Mouse (Mus musculus): ENCODE data around the gene 5530400C23Rik. TPM values are rescaled to one million over a fixed set of nuclear protein-coding genes. Genes with fewer than 3 reads are reported as not detected.
"Not testable (repeated sequence)": the region's sequence is repeated elsewhere in the genome, so short reads cannot be mapped to it uniquely, and the experiment has no call there.

Gene 5530400C23Rik
- not detected in 2 replicates for polyA plus RNA-seq (2015; fragmentation: Nextera tagmentation; extraction: Ambion mirVana)

DNA sequence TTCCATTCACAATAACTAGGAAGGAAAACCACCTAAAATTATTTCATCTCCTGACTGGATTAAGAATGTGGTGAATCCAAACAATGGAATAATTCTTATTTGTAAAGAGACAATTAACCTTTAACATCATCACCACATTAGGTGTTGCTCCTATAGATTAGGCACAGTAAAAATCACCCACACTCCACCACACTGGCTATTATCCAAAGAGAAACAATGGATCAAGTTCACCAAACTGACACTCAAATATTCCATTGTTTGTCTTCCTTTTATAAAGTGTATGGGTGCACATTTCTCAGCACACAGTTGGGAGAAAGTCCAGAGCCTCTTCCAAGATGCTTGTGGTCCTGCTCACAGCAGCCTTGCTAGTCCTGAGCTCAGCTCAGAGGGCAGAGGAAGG is at the start of gene 5530400C23Rik:
5530400C23Rik (plus strand) TSS at position 301 of the 400 bp plus-strand sequence.
- not testable (repeated sequence) for H3K4me2 ChIP-seq; H3K27ac ChIP-seq; H3K4me1 ChIP-seq (replicated peaks); H3K36me3 ChIP-seq; H3K27me3 ChIP-seq; H3K9ac ChIP-seq; H3K9me3 ChIP-seq (replicated peaks); H3K4me3 ChIP-seq; ATAC-seq (replicated peaks; ENCODE audit: insufficient number of reproducible peaks, insufficient read depth, low FRiP score, low read depth)

DNA sequence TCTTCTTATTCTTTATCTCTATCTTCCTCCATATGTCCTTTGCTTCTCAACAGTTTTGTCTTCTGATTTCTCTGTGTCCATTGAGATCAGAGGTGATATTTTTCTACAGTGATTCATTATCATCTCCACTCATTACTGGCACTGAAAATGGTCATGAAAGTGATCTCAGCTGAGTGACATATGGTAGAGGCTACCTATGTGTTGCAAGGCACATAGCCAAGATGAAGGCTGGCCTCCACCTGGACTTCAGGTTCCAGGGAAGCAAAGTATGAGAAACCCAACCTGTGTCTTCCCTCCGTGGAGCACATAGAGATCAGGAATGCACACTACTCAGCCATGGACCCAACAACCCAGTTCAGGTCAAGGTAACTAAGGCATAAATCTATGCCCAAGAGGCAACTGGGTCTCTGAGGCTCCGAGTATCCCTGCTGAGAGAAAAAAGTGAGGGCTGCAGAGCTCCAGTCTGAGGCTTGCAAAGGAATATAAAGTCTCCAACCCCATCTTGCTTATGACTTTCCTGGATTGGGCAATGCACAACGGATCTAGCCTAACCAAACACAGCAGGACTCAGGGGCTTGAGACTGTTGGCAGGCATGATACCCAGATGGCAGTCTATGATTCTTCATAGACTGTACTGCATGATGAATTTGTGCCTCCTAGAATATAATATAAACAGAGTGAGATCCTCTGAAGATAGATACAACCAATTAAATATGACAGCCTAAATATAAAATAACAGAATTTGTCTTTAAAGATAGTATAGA is 14.1 kb downstream of the 5530400C23Rik start:
- H3K36me3 ChIP-seq = no peaks in the 10 kb centered on the region
- WGBS = 63% methylated on average over 3 of the region's 3 CpGs
- H3K4me3 ChIP-seq = no peak overlapping the region
- no peak for ATAC-seq (replicated peaks; ENCODE audit: insufficient number of reproducible peaks, insufficient read depth, low FRiP score, low read depth)
- no peaks in the 10 kb centered on the region for H3K4me1 ChIP-seq (replicated peaks)
- no peak overlapping the region for H3K9ac ChIP-seq
- H3K9me3 ChIP-seq (replicated peaks) = no peaks in the 10 kb centered on the region
- H3K27ac ChIP-seq = no peak overlapping the region
- H3K4me2 ChIP-seq = no peak overlapping the region
- no peaks in the 10 kb centered on the region for H3K27me3 ChIP-seq

DNA sequence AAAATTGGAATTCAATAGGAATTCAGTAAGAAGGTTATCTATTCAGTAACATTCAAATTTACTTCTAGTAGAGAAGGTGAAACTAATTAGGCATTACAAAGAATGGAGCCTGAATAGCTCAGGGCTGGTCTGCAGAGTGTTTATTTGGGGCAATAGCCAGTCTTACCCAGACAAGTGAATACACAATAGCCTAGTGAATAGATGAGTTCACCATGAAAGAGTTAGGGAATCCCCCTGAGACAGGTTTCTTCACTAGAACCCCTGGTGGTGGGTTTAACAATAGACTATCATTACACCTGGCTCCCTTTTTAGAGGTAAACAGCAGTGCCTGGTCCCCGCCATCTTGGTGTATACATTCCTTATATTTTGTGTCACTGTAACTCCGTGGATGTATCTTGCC is 21.9 kb downstream of the 5530400C23Rik start:
- not testable (repeated sequence) for H3K4me1 ChIP-seq (replicated peaks); ATAC-seq (replicated peaks; ENCODE audit: insufficient number of reproducible peaks, insufficient read depth, low FRiP score, low read depth)
- WGBS = 75% methylated on average over 2 of the region's 2 CpGs

DNA sequence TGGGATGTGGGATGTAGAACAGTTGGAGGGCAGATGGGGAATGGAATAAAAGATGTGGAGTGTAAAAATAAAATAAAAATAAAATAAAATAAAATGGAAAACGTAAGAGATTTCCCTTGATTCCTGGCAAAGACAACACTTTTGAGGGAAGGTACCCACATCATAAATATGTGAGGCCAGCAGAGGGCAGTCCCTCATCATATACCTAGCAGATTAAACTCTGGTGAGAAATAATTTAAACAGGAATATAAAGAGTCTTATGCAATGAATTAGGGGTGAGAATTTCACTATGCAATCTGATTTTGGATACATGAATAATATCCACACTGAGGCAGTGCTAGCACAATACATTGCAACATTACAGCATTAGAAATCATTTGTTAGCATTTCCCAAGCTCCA is 46.5 kb downstream of the 5530400C23Rik start:
- 53% methylated on average over 1 of the region's 1 CpGs for WGBS
- Histone ChIP-seq H3K4me3 (no peak overlapping the region), H3K27ac (no peak overlapping the region), H3K4me1 (replicated peaks) (no peaks in the 10 kb centered on the region), H3K36me3 (no peaks in the 10 kb centered on the region), H3K9ac (no peak overlapping the region), H3K4me2 (no peak overlapping the region), H3K9me3 (replicated peaks) (no peaks in the 10 kb centered on the region; the same call in 1 of the 2 replicates), H3K27me3 (no peaks in the 10 kb centered on the region)
- ATAC-seq (replicated peaks; ENCODE audit: insufficient number of reproducible peaks, insufficient read depth, low FRiP score, low read depth) = no peak

More for the DNA sequence above, 21.9 kb downstream of the 5530400C23Rik start:
- H3K36me3 ChIP-seq; H3K27me3 ChIP-seq; H3K4me2 ChIP-seq; H3K9me3 ChIP-seq (replicated peaks); H3K4me3 ChIP-seq; H3K9ac ChIP-seq; H3K27ac ChIP-seq: not testable (repeated sequence)

DNA sequence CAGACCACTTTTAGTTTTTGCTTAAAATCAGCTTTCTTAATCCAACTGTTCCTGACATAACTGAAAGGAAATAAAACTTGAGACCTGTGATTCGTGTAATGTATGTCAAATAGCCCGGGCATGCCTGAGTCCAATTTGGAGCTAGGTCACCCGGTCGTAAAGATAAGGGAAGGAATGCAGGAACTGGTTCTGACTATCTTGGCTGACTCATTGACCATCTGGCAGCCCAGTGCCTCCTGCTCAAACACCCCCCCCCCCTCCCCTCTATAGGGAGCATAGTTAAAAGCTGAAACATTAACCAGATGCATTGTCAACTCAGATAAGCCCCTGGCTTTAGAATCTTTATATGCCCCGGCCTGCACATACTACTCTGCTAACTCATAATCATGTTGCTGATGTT is 49.7 kb downstream of the 5530400C23Rik start:
- peak; percentile 73 for ATAC-seq (replicated peaks; ENCODE audit: insufficient number of reproducible peaks, insufficient read depth, low FRiP score, low read depth)

More for the DNA sequence above, 49.7 kb downstream of the 5530400C23Rik start:
- not testable (repeated sequence) for H3K27me3 ChIP-seq; H3K4me2 ChIP-seq; H3K36me3 ChIP-seq; H3K4me3 ChIP-seq; H3K9me3 ChIP-seq (replicated peaks); H3K4me1 ChIP-seq (replicated peaks); H3K9ac ChIP-seq
- WGBS = 18% methylated on average over 5 of the region's 5 CpGs
- H3K27ac ChIP-seq = peak overlapping the region; percentile 57; the same call in 1 of the 2 replicates

Other genes starting within 250 kb of the 5530400C23Rik start
- gene Tas2r140, start 236.4 kb upstream of the 5530400C23Rik start, polyA plus RNA-seq (2015; fragmentation: Nextera tagmentation; extraction: Ambion mirVana) = not detected in 2 replicates
- 56.1 and 69.9 TPM in 2 replicates for gene Smim10l1, start 187.3 kb upstream of the 5530400C23Rik start, polyA plus RNA-seq (2015; fragmentation: Nextera tagmentation; extraction: Ambion mirVana)